In the genomic region with DNA sequence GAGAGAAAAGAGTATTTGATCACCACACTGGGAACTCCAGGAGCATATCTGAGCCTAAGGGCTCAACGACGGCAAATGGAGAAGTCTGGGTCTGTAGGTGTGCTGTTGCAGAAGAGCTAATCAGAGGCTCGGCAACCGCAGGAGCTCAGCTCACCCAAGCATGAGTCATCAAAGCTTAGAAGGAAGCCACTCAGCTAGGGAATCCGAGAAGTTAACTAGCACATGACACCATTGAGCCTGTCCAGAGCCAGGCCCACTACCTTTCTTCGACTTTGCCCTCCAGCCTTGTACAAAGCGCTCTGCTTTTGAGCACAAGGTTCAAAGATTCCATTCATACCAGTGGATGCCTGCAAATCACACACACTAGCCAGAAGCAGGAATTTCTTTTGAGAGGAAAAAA, we compare ENCODE assay signal across 8 mouse cellular contexts. TPM values are rescaled to one million over a fixed set of nuclear protein-coding genes. Genes with fewer than 3 reads are reported as not detected.
DNase-seq lines count a peak whose midpoint lies in the region; ATAC-seq lines count a peak whose summit lies in the region.

No protein-coding gene starts in this region.

- 6% methylated on average over 7 of the region's 7 CpGs for WGBS in heart, embryonic 13.5 days
- WGBS in limb, embryonic 11.5 days: 11% methylated on average over 7 of the region's 7 CpGs

- H3K27me3 ChIP-seq in heart, embryonic 13.5 days (replicated peaks): no peaks in the 10 kb centered on the region
- no peaks in the 10 kb centered on the region for H3K27me3 ChIP-seq in limb, embryonic 11.5 days (ENCODE audit: control insufficient read depth, insufficient read depth, low read length)

- no peaks in the 10 kb centered on the region for H3K36me3 ChIP-seq in heart, embryonic 13.5 days
- no peaks in the 10 kb centered on the region for H3K36me3 ChIP-seq in limb, embryonic 11.5 days (ENCODE audit: control insufficient read depth, insufficient read depth, low read length)

- DNase-seq in heart, adult 11 months: peak; percentile 86
- DNase-seq in heart, postnatal 25 days (ENCODE audit: low spot score): no peak
- peak; percentile 88 for DNase-seq in Muller cell, postnatal 12 days (ENCODE audit: inconsistent ontology term)
- DNase-seq in limb, embryonic 11.5 days (ENCODE audit: low spot score): peak; percentile 36
- DNase-seq in naive thymus-derived CD4-positive, alpha-beta T cell, adult 2 months (ENCODE audit: low read depth): peak; percentile 64
- DNase-seq in ovary, postnatal 14 days (ENCODE audit: low spot score): no peak
- no peak for DNase-seq in left cerebral cortex, adult 9 months (ENCODE audit: low spot score in 2 of 2)

- H3K27ac ChIP-seq in heart, embryonic 13.5 days (replicated peaks): peak overlapping the region; percentile 77
- H3K27ac ChIP-seq in limb, embryonic 11.5 days (replicated peaks; ENCODE audit: low read depth, low read length): no peak overlapping the region

- peak overlapping the region; percentile 45 for H3K4me2 ChIP-seq in heart, embryonic 13.5 days
- no peak overlapping the region for H3K4me2 ChIP-seq in limb, embryonic 11.5 days (ENCODE audit: low read depth, severe bottlenecking)

- H3K4me1 ChIP-seq in heart, embryonic 13.5 days: peaks cover 38% of the 10 kb centered on the region
- no peaks in the 10 kb centered on the region for H3K4me1 ChIP-seq in limb, embryonic 11.5 days (ENCODE audit: control insufficient read depth, insufficient read depth, low read length)

- no peak overlapping the region for H3K9ac ChIP-seq in heart, embryonic 13.5 days
- no peak overlapping the region for H3K9ac ChIP-seq in limb, embryonic 11.5 days (ENCODE audit: low read length)

- no peaks in the 10 kb centered on the region for H3K9me3 ChIP-seq in heart, embryonic 13.5 days
- no peaks in the 10 kb centered on the region for H3K9me3 ChIP-seq in limb, embryonic 11.5 days (ENCODE audit: control insufficient read depth, low read length)

- peak; percentile 61; the same call in 1 of the 2 replicates for ATAC-seq in heart, embryonic 13.5 days (ENCODE audit: extremely low read depth, insufficient number of reproducible peaks, low FRiP score, low TSS enrichment)
- peak; percentile 57; the same call in 1 of the 2 replicates for ATAC-seq in limb, embryonic 11.5 days (ENCODE audit: insufficient number of reproducible peaks, low FRiP score, low TSS enrichment, low read depth)

- intact Hi-C loops in heart, postnatal 25 days (cut with DNase I): no loop called here

- H3K4me3 ChIP-seq in heart, embryonic 13.5 days: peak overlapping the region; percentile 16; the same call in 1 of the 2 replicates
- no peak overlapping the region for H3K4me3 ChIP-seq in limb, embryonic 11.5 days (ENCODE audit: low read depth, low read length)

RNA-seq across cellular contexts. Expression of gene Nabp1, which starts 30.9 kb away (rescaled TPM):
- 10 to 100 TPM; 33.6 to 37.4 TPM for total RNA-seq in heart, postnatal 25 days (2021)
- polyA plus RNA-seq in heart, embryonic 13.5 days (2015; fragmentation: Nextera tagmentation; extraction: Ambion mirVana): 12.7 and 14.9 TPM in 2 replicates
- polyA plus RNA-seq in limb, embryonic 11.5 days (2014; fragmentation: Nextera tagmentation; extraction: Ambion mirVana): 5.2 and 6.0 TPM in 2 replicates

Comparison
In these comparisons a context has a peak if more than half of its experiments do, and no peak if none do; other contexts are left out.
1. DNase-seq: peak in heart, adult 11 months (single experiment), Muller cell, postnatal 12 days (single experiment), limb, embryonic 11.5 days (single experiment) and naive thymus-derived CD4-positive, alpha-beta T cell, adult 2 months (single experiment); none in heart, postnatal 25 days (single experiment), ovary, postnatal 14 days (single experiment) and left cerebral cortex, adult 9 months (0 of 2).